Mouse (Mus musculus) small intestine, adult 2 months (tissue): ENCODE measurements at regions not wholly inside any gene's neighbourhood (a gene's known extent, or its start where the extent isn't known, plus 50 kb on each side); places are given as distances from the start of the nearest gene placed in this dataset.

ENCODE experiments used
- CTCF ChIP-seq: fragments of 200-500 bp; IDR thresholded peaks from 2 replicates; pipeline ENCODE4 v1.5.1; 2012; ENCODE audit warnings: low read depth, mild to moderate bottlenecking, control low read depth, inconsistent platforms, low read length, moderate library complexity, mixed read lengths; ENCODE audit not compliant: insufficient replicate concordance, insufficient read length; ENCODE audit errors: extremely low read depth
- POLR2A ChIP-seq: fragments of 200-500 bp; IDR thresholded peaks from 2 replicates; pipeline ENCODE4 v1.6.1; 2012; ENCODE audit warnings: low read depth, mild to moderate bottlenecking, control low read depth, inconsistent platforms, low read length, moderate library complexity

DNA sequence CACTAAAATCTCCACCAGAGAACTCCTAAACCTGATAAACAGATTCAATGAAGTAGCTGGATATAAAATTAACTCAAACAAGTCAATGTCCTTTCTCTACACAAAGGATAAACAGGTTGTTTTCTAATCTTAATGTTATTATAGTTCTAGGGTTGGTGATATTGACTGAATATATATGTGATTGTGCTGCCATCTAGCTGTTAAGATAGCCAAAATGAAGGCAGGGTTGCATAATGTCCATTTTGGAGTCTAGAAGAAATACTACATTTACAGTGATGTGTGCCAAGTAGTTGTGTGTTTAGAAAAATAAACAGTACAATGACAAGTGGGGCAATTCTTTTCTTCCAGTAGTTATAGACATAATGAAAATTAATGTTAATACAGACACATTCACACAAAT lies 1379.9 kb upstream of the Tacstd2 start:
- TF ChIP-seq POLR2A (no peak), CTCF (no peak)
